Mouse (Mus musculus) limb, embryonic 13.5 days (tissue): ENCODE data around the gene Cdk4. TPM values are rescaled to one million over a fixed set of nuclear protein-coding genes. Genes with fewer than 3 reads are reported as not detected.

Experiments used
- ATAC-seq: fragments of 200-750 bp; cut with Nextera tagmentation; 2 replicates; pipeline ENCODE4 v1.8.0; 2017; ENCODE audit warnings: low read depth, moderate number of reproducible peaks, moderate TSS enrichment; ENCODE audit not compliant: low FRiP score
- H3K27ac ChIP-seq: fragments of 300-500 bp; sonication (generic); 2 replicates; pipeline ENCODE4 v1.5.1; 2015; ENCODE audit warnings: inconsistent platforms, mild to moderate bottlenecking, moderate library complexity
- H3K27me3 ChIP-seq: fragments of 300-500 bp; sonication (generic); 2 replicates; pipeline ENCODE4 v1.6.1; 2015; ENCODE audit warnings: mild to moderate bottlenecking, inconsistent platforms
- H3K36me3 ChIP-seq: fragments of 300-500 bp; sonication (generic); 2 replicates; pipeline ENCODE4 v1.6.1; 2015; ENCODE audit warnings: inconsistent platforms, mild to moderate bottlenecking, moderate library complexity
- H3K4me1 ChIP-seq: fragments of 300-500 bp; sonication (generic); 2 replicates; pipeline ENCODE4 v1.6.1; 2015; ENCODE audit warnings: inconsistent platforms
- H3K4me2 ChIP-seq: fragments of 300-500 bp; sonication (generic); replicated peaks from 2 replicates; pipeline ENCODE4 v1.6.1; 2015; ENCODE audit warnings: inconsistent platforms, mild to moderate bottlenecking, moderate library complexity
- H3K4me3 ChIP-seq: fragments of 300-500 bp; sonication (generic); 2 replicates; pipeline ENCODE4 v1.5.1; 2015; ENCODE audit warnings: moderate library complexity, mild to moderate bottlenecking, inconsistent platforms
- H3K9ac ChIP-seq: fragments of 300-500 bp; sonication (generic); 2 replicates; pipeline ENCODE4 v1.6.1; 2015; ENCODE audit warnings: mild to moderate bottlenecking, inconsistent platforms
- H3K9me3 ChIP-seq: fragments of 300-500 bp; sonication (generic); 2 replicates; pipeline ENCODE4 v1.6.1; 2016; ENCODE audit warnings: inconsistent platforms
- WGBS: fragments of 180-500 bp; shearing (Covaris S2); methylation state at CpG from one replicate; pipeline ENCODE4 v1.1.7; 2015; 5-methylcytosine and 5-hydroxymethylcytosine counted together
- polyA plus RNA-seq: library from polyadenylated mRNA; unstranded; fragments of >200 nt; fragmentation: Nextera tagmentation; extraction: Ambion mirVana; gene quantifications from 2 replicates; pipeline ENCODE4 v1.2.1, GENCODE M21; 2015

Gene Cdk4
- polyA plus RNA-seq, 1 experiment from 2014 or later, result 2,027 TPM

DNA sequence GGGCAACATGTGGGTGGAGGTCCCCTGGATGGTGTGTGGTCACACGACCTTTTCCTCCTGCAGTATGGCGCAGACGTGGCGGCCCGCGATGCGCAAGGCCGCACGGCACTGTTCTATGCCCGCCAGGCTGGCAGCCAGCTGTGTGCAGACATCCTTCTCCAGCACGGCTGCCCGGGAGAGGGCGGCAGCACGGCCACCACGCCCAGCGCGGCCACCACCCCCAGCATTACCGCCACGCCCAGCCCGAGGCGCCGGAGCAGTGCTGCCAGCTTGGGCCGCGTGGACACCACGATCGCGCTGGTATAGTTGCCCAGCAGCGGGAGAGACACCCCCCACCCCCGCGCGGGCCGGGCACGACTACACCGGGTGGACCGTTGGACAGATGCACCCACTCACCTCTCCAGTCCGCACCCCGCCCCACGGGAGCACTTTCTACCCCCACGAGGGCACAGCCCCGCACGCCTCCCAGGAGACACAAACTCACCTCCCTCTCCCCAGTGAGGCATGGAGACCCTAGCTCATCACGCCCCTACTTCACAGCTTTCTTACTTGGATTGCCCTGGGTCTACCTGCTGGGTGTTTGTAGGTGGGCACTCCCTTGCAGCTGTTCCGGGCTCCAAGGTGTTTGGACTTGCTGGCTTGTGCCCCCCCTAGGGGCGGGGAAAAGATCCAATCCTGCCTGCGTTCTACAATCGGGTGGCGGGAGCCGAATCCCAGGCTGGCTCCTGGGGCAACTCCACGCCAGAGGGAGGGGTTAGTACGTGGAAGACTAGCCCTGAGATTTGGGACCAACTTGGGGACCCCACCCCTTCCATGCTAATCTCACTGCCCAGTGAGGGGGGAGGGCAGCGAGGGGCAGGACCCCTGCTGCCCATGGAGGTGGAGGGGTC lies 28.4 kb downstream of the Cdk4 start:
- Histone ChIP-seq H3K4me3 (peak overlapping the region; percentile 28), H3K9ac (0 out of 2 replicates have a peak overlapping the region, but pooled peaks have one; percentile 19), H3K9me3 (no peaks in the 10 kb centered on the region), H3K4me2 (peak overlapping the region; percentile 53), H3K27ac (no peak overlapping the region), H3K36me3 (peaks cover 18% of the 10 kb centered on the region), H3K27me3 (peaks cover 75% of the 10 kb centered on the region), H3K4me1 (peaks cover 26% of the 10 kb centered on the region)
- ATAC-seq, result 0 out of 2 replicates have a peak, but pooled peaks have one; percentile 13
- WGBS, result 8% methylated on average over 43 of the region's 51 CpGs

GRCm38 (mm10) chr10:127092742-127093141 lies 29.4 kb downstream of the Cdk4 start:
- no peak for ATAC-seq
- WGBS, result 58% methylated on average over 4 of the region's 4 CpGs
- H3K27me3 ChIP-seq, result peaks cover 65% of the 10 kb centered on the region

GRCm38 (mm10) chr10:127094382-127094802 lies 31.1 kb downstream of the Cdk4 start:
- Histone ChIP-seq H3K27me3 (peaks cover 48% of the 10 kb centered on the region), H3K27ac (no peak overlapping the region), H3K9ac (no peak overlapping the region), H3K9me3 (no peaks in the 10 kb centered on the region), H3K4me1 (peaks cover 26% of the 10 kb centered on the region), H3K4me3 (no peak overlapping the region), H3K36me3 (peaks cover 45% of the 10 kb centered on the region), H3K4me2 (no peak overlapping the region)
- 66% methylated on average over 7 of the region's 7 CpGs for WGBS
- no peak for ATAC-seq

More at GRCm38 (mm10) chr10:127092742-127093141, 29.4 kb downstream of the Cdk4 start:
- no peak overlapping the region for H3K4me3 ChIP-seq
- peaks cover 28% of the 10 kb centered on the region for H3K36me3 ChIP-seq
- H3K9ac ChIP-seq, result no peak overlapping the region
- H3K9me3 ChIP-seq, result no peaks in the 10 kb centered on the region
- no peak overlapping the region for H3K4me2 ChIP-seq
- peaks cover 26% of the 10 kb centered on the region for H3K4me1 ChIP-seq
- no peak overlapping the region for H3K27ac ChIP-seq

DNA sequence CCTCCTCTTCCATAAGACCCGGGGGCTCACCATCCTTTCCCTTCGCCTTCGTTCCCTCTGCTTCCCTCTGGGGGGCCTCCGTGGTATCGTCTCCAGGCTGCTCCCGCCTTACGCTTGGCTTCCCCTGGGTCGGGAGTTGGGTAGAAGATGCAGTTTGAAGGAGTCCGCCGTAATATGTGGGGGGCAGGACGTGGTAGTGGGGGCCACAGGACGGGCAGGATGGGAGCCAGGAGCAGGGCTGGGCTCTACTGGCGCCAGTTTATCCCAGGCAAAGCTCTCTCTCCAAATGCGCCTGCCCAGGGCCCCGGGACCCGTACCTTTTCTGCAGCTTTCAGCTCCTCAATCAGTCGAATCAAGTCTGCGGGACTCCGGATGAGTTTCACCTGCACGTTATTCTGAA lies 35.2 kb downstream of the Cdk4 start:
- ATAC-seq, result no peak
- no peaks in the 10 kb centered on the region for H3K9me3 ChIP-seq
- peaks cover 7% of the 10 kb centered on the region for H3K27me3 ChIP-seq
- H3K4me3 ChIP-seq, result no peak overlapping the region
- H3K4me1 ChIP-seq, result peaks cover 6% of the 10 kb centered on the region
- WGBS, result 74% methylated on average over 20 of the region's 20 CpGs
- H3K4me2 ChIP-seq, result no peak overlapping the region
- no peak overlapping the region for H3K27ac ChIP-seq
- H3K36me3 ChIP-seq, result peaks cover 57% of the 10 kb centered on the region
- no peak overlapping the region for H3K9ac ChIP-seq

DNA sequence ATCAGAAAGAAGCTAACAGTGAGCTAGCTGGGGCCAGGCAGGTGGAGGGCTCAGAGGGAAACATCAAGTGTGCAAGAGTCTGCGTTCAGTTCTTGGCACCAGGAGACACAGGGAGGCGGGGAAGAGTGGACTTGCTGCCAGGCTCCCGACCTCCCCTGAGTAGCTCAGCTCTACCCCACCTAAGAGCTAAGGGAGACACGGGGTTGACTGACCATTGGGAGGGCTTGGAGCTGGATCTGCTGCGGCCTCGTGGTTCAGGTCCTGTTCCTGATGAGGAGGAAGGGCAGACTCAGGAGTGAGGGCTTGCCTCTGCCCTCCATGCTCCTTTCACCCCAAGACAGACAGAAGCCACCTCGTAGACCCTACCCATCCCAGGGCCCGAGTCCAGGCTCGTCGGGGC lies 35.9 kb downstream of the Cdk4 start:
- 85% methylated on average over 10 of the region's 10 CpGs for WGBS
- H3K9ac ChIP-seq, result no peak overlapping the region
- ATAC-seq, result no peak
- no peak overlapping the region for H3K27ac ChIP-seq
- H3K4me2 ChIP-seq, result no peak overlapping the region
- peaks cover 5% of the 10 kb centered on the region for H3K4me1 ChIP-seq
- no peaks in the 10 kb centered on the region for H3K9me3 ChIP-seq
- no peak overlapping the region for H3K4me3 ChIP-seq
- peaks cover under 1% of the 10 kb centered on the region; the same call in 1 of the 2 replicates for H3K27me3 ChIP-seq
- peaks cover 57% of the 10 kb centered on the region for H3K36me3 ChIP-seq

DNA sequence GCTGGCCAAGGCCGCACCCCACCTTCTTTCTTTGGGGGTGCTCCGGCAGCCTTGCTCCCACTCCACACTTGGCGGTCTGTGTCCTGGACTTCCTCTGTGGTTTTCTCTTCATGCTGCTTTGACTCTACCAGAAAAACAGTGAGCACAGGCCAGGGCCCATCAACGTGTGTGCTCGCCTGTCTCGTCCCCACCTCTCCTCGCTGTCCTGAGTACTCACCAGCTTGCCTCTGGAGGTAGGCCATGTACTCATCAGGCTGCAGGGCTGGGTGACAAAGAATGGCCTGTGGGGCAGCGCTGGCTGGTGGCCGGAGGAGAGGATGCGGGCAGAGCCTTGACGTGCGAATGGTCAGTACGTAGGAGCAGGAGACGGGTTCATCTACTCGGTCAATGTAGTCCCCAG lies 36.5 kb downstream of the Cdk4 start:
- peaks cover 57% of the 10 kb centered on the region for H3K36me3 ChIP-seq

DNA sequence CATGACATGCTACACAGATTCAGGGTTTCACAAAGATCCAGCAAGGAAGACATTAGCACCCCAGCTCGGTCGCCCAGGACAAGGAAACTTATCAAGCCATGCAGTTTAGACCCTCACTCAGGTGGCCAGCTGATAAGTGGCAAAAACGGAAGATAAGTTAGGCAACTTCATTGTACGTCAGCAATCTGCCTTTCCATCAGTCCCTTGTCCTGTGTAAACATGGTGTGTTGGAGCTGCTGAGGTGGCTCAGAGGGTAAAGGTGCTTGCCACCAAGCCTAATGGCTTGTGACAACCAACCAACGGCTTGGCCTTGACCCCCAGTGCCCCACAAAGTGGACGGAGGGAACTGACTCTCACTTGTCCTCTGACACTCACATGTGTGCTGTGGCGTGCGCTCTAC lies 37.1 kb downstream of the Cdk4 start:
- Histone ChIP-seq H3K36me3 (peaks cover 52% of the 10 kb centered on the region), H3K9me3 (no peaks in the 10 kb centered on the region), H3K9ac (no peak overlapping the region), H3K27me3 (no peaks in the 10 kb centered on the region), H3K27ac (no peak overlapping the region), H3K4me3 (no peak overlapping the region), H3K4me2 (no peak overlapping the region), H3K4me1 (no peaks in the 10 kb centered on the region)
- ATAC-seq, result no peak
- 84% methylated on average over 8 of the region's 8 CpGs for WGBS

More for the DNA sequence above, 36.5 kb downstream of the Cdk4 start:
- H3K9me3 ChIP-seq, result no peaks in the 10 kb centered on the region
- 92% methylated on average over 15 of the region's 15 CpGs for WGBS
- H3K4me2 ChIP-seq, result no peak overlapping the region
- no peaks in the 10 kb centered on the region for H3K27me3 ChIP-seq
- no peak overlapping the region for H3K9ac ChIP-seq
- H3K27ac ChIP-seq, result no peak overlapping the region
- no peak for ATAC-seq
- no peaks in the 10 kb centered on the region for H3K4me1 ChIP-seq
- H3K4me3 ChIP-seq, result no peak overlapping the region

DNA sequence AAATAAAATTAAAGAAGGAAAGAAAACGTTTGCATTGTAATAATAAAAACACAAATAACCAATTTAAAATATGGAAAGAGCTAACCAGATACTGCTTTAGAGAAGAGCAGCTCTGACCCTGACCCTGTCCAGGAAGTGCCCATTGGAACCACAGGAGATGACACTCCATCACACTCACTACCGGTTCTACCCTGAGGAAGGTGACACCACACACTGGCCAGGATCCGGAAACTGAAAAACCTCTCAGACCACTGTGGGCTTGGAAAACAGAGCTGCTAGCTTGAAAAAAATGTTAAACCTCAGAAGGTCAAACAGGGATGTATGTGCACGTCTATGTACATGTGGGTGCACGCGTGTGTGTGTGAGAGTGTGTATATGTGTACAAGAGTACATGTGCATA lies 37.8 kb downstream of the Cdk4 start:
- Histone ChIP-seq H3K9ac (no peak overlapping the region), H3K27ac (no peak overlapping the region), H3K27me3 (no peaks in the 10 kb centered on the region), H3K36me3 (peaks cover 44% of the 10 kb centered on the region), H3K9me3 (no peaks in the 10 kb centered on the region), H3K4me3 (no peak overlapping the region), H3K4me1 (no peaks in the 10 kb centered on the region), H3K4me2 (no peak overlapping the region)
- WGBS, result 86% methylated on average over 6 of the region's 6 CpGs
- ATAC-seq, result no peak

DNA sequence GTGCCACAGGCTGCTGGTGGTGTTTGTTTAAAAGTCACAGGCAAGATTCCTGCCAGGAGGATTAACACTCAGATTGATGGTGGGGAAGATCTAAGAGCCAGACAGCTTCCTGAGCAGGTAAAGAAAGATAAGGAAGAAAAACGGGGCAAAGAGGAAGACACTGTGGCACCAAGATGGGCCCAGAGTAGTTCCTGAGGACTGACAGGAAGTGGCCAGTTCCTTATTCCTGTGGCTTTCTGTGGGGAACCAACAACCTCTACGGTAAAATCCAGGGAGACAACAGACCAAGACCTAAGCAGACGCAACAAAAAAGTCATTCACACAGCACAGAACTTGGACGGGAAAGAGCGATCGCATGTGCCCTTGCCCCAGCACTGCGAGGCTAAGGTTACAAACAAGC lies 40.3 kb downstream of the Cdk4 start:
- WGBS, result 80% methylated on average over 7 of the region's 7 CpGs
- Histone ChIP-seq H3K9me3 (no peaks in the 10 kb centered on the region), H3K4me3 (no peak overlapping the region), H3K4me1 (no peaks in the 10 kb centered on the region), H3K9ac (no peak overlapping the region), H3K27me3 (no peaks in the 10 kb centered on the region), H3K36me3 (peaks cover 30% of the 10 kb centered on the region), H3K4me2 (no peak overlapping the region), H3K27ac (no peak overlapping the region)
- ATAC-seq, result no peak

DNA sequence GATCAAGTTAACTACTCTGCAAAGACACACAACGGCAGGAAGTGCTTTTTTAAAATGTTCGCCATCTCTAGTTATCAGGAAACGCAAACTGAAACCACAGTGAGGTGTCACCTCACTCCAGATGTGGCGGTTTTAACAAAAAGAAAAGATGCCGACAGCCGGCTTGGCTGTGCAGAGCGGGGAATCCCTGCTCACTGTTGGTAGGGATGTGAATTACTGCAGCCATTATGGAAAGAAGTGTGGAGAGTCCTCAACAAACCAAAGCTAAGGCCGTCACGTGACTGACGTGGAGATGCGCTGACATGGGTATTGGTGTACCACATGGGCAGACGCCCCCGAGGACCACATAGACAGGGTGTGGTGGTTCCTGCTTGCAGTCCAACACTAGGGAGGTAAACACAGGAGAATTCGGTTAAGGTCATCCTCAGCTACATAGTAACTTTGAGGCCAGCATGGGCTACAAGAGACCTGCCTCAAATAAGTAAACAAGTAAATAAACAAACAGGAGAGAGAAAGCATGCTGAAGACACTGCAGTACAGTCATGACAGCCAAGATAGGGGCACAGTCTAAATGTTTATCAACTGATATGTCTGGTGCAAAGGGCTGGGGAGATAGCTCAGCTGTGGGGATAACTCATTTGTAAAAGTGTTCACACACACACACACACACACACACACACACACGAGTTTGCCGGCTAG lies 44.4 kb downstream of the Cdk4 start:
- WGBS, result 84% methylated on average over 16 of the region's 16 CpGs
- Histone ChIP-seq H3K27me3 (no peaks in the 10 kb centered on the region), H3K27ac (no peak overlapping the region), H3K4me2 (no peak overlapping the region), H3K9me3 (no peaks in the 10 kb centered on the region), H3K9ac (no peak overlapping the region), H3K4me3 (no peak overlapping the region), H3K36me3 (peaks cover 17% of the 10 kb centered on the region), H3K4me1 (no peaks in the 10 kb centered on the region)
- no peak for ATAC-seq

GRCm38 (mm10) chr10:127108262-127108583 lies 44.9 kb downstream of the Cdk4 start:
- Histone ChIP-seq H3K9me3 (no peaks in the 10 kb centered on the region), H3K9ac (no peak overlapping the region), H3K27me3 (no peaks in the 10 kb centered on the region), H3K4me1 (no peaks in the 10 kb centered on the region), H3K27ac (no peak overlapping the region), H3K36me3 (peaks cover 22% of the 10 kb centered on the region), H3K4me3 (no peak overlapping the region), H3K4me2 (no peak overlapping the region)
- ATAC-seq, result no peak
- WGBS, result 77% methylated on average over 3 of the region's 3 CpGs

DNA sequence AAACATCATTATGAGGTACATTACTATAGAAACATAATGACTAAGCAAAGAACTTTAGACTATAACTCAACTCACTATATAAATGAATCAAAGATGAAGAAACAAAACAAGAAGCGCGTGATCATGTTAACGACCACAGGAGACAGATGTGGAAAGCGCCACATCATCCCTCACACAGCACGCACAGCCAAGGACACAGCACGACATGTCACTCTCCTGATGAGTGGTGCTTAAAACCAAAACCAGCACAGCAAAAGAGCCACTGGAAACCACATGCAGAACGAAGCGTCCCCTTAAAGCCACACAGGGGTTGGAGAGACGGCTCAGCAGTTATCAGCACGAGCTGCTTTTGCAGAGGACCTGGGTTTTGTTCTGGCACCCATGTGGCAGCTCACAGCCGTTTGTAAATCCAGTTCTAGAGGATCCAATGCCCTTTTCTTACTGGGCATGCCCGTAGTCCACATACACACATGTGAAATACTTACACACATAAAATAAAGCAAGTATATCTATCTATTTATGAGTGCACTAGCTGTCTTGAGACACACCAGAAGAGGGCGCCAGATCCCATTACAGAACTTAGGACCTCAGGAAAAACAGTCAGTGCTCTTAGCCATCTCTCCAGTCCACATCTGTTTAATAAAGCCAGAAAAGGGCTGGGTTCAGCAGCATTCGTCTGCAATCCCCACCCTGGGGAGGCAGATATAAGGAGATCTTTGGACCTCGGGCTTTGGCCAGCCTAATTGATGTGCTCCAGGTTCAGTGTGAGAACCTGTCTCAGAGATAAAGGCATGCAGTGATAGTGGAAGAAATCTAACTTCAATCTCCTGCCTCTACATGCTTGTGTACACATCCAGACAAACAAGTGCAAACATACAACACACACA lies 47.9 kb downstream of the Cdk4 start:
- no peaks in the 10 kb centered on the region for H3K27me3 ChIP-seq
- H3K36me3 ChIP-seq, result peaks cover 43% of the 10 kb centered on the region
- no peak overlapping the region for H3K9ac ChIP-seq
- no peak overlapping the region for H3K4me3 ChIP-seq
- 89% methylated on average over 15 of the region's 15 CpGs for WGBS
- no peaks in the 10 kb centered on the region for H3K9me3 ChIP-seq
- no peak for ATAC-seq
- no peaks in the 10 kb centered on the region for H3K4me1 ChIP-seq
- no peak overlapping the region for H3K4me2 ChIP-seq
- no peak overlapping the region for H3K27ac ChIP-seq
